20 mouse cellular contexts compared by ENCODE assay signal in genomic region chr2:166610271-166610670, GRCm38 (mm10).
A peak's percentile ranks its signal among the peaks of the same experiment; 100 is the strongest.
DNase-seq lines count a peak whose midpoint lies in the region; ATAC-seq and TF ChIP-seq lines count a peak whose summit lies in the region.
"Had no signal": no experiment of that assay in that cellular context is flagged by ENCODE, and none has a peak within 500 bp of the region (broad histone marks: within the 10 kb centered on the region; RNA-seq: fewer than 3 reads in every experiment).

No protein-coding gene starts in this region.

- no peak for ATAC-seq in liver, embryonic 11.5 days (replicated peaks; ENCODE audit: low FRiP score)
- no peak for ATAC-seq in liver, postnatal 0 days
- ATAC-seq: forebrain, embryonic 15.5 days had no signal

- TF ChIP-seq CTCF in gastrocnemius, adult 2 months (IDR thresholded peaks at IDR 0.05): no peak
- no peak for TF ChIP-seq CTCF in liver, postnatal 0 days (IDR thresholded peaks at IDR 0.05; ENCODE audit: low read depth)

- intact Hi-C loops in gastrocnemius, adult 2 months (cut with DNase I): no loop called here
- intact Hi-C loops in gastrocnemius, postnatal 36 days (cut with DNase I): no loop called here
- intact Hi-C loops in left cerebral cortex, postnatal 4 days (cut with DNase I): no loop called here

- WGBS in liver, embryonic 11.5 days: 56% methylated on average over 5 of the region's 5 CpGs
- WGBS in liver, postnatal 0 days (ENCODE audit: insufficient replicate concordance): 68% methylated on average over 5 of the region's 5 CpGs

- H3K27me3 ChIP-seq in liver, embryonic 11.5 days (replicated peaks; ENCODE audit: control insufficient read depth, insufficient read depth, low read length): no peaks in the 10 kb centered on the region
- H3K27me3 ChIP-seq in liver, postnatal 0 days (ENCODE audit: insufficient read depth, low read length): no peaks in the 10 kb centered on the region
- H3K27me3 ChIP-seq: forebrain, embryonic 15.5 days; heart, embryonic 13.5 days had no signal

- H3K9ac ChIP-seq in liver, embryonic 11.5 days (ENCODE audit: low read depth, low read length): no peak overlapping the region
- H3K9ac ChIP-seq in liver, postnatal 0 days (replicated peaks): no peak overlapping the region
- H3K9ac ChIP-seq: forebrain, embryonic 15.5 days; heart, embryonic 13.5 days; hindbrain, embryonic 14.5 days had no signal

- H3K27ac ChIP-seq in gastrocnemius, adult 2 months: peak overlapping the region; percentile 85; the same call in 1 of the 2 replicates
- no peak overlapping the region for H3K27ac ChIP-seq in liver, embryonic 11.5 days (ENCODE audit: low read depth, low read length)
- no peak overlapping the region for H3K27ac ChIP-seq in liver, postnatal 0 days (ENCODE audit: low read depth)
- H3K27ac ChIP-seq: forebrain, embryonic 15.5 days; heart, adult 2 months; heart, embryonic 13.5 days; hindbrain, embryonic 14.5 days had no signal

- TF ChIP-seq EP300 in liver, postnatal 0 days (IDR thresholded peaks at IDR 0.05; ENCODE audit: low read depth): no peak

- H3K4me1 ChIP-seq in liver, embryonic 11.5 days (replicated peaks; ENCODE audit: control insufficient read depth, insufficient read depth, low read length): no peaks in the 10 kb centered on the region; the same call in 1 of the 2 replicates
- no peaks in the 10 kb centered on the region for H3K4me1 ChIP-seq in liver, postnatal 0 days (ENCODE audit: insufficient read depth)

- H3K9me3 ChIP-seq in liver, embryonic 11.5 days (ENCODE audit: control insufficient read depth, low read length): no peaks in the 10 kb centered on the region
- H3K9me3 ChIP-seq in liver, postnatal 0 days (ENCODE audit: low read length): no peaks in the 10 kb centered on the region
- H3K9me3 ChIP-seq: forebrain, embryonic 15.5 days; heart, embryonic 13.5 days had no signal

- DNase-seq in gastrocnemius, adult 2 months: no peak
- no peak for DNase-seq in gastrocnemius, postnatal 36 days
- peak; percentile 51 for DNase-seq in CD4-positive helper T cell, adult 2 months (ENCODE audit: low read depth, low spot score)
- DNase-seq in induced T-regulatory cell, adult 2 months (ENCODE audit: low read depth): peak; percentile 60
- DNase-seq in natural killer cell, adult 2 months (ENCODE audit: low spot score in 2 of 2): peak; percentile 76 to 91
- DNase-seq in liver, embryonic 11.5 days (ENCODE audit: low spot score): no peak
- no peak for DNase-seq in left cerebral cortex, postnatal 4 days
- no peak for DNase-seq in liver, postnatal 0 days
- DNase-seq: adrenal gland, adult 8-10 months; adrenal gland, postnatal 36 days; cerebellum, adult 8-10 months; cerebellum, postnatal 14 days; gastrocnemius, postnatal 10 days; heart, adult 2 months; heart, postnatal 36 days; kidney, adult 11 months had no signal

- H3K4me2 ChIP-seq in liver, embryonic 11.5 days: no peak overlapping the region
- no peak overlapping the region for H3K4me2 ChIP-seq in liver, postnatal 0 days (ENCODE audit: low read depth, low read length)
- H3K4me2 ChIP-seq: forebrain, embryonic 15.5 days; heart, embryonic 13.5 days; hindbrain, embryonic 14.5 days had no signal

- no peak overlapping the region for H3K4me3 ChIP-seq in gastrocnemius, adult 2 months
- H3K4me3 ChIP-seq in liver, embryonic 11.5 days (ENCODE audit: low read depth, low read length): no peak overlapping the region
- no peak overlapping the region for H3K4me3 ChIP-seq in liver, postnatal 0 days (ENCODE audit: low read depth, low read length)
- H3K4me3 ChIP-seq: forebrain, embryonic 15.5 days; heart, adult 2 months; heart, embryonic 13.5 days had no signal

- no peaks in the 10 kb centered on the region for H3K36me3 ChIP-seq in liver, embryonic 11.5 days (ENCODE audit: control insufficient read depth, insufficient read depth, low read length)
- peaks cover 14% of the 10 kb centered on the region for H3K36me3 ChIP-seq in liver, postnatal 0 days (replicated peaks; ENCODE audit: insufficient read depth, low read length)
- H3K36me3 ChIP-seq: forebrain, embryonic 15.5 days; G1E had no signal

Comparison
In these comparisons a context has a peak if more than half of its experiments do, and no peak if none do; other contexts are left out.
1. DNase-seq: peak in CD4-positive helper T cell, adult 2 months (single experiment), induced T-regulatory cell, adult 2 months (single experiment) and natural killer cell, adult 2 months (2 of 2); none in gastrocnemius, adult 2 months (single experiment), gastrocnemius, postnatal 36 days (0 of 2), liver, embryonic 11.5 days (single experiment), left cerebral cortex, postnatal 4 days (single experiment) and liver, postnatal 0 days (single experiment).